Mouse (Mus musculus): Measurements from ENCODE around the gene Dpy19l2.

- TF ChIP-seq CTCF (IDR thresholded peaks at IDR 0.05) (no peak), EP300 (IDR thresholded peaks at IDR 0.05) (no peak)
These were observed 184.0 kb downstream of the Dpy19l2 start for GRCm38 (mm10) chr9:24512121-24512539.

Measured in lung, postnatal 0 days (tissue).